Mouse (Mus musculus): ENCODE data around the gene Ckb. TPM values are rescaled to one million over a fixed set of nuclear protein-coding genes. Genes with fewer than 3 reads are reported as not detected.
"Not testable (repeated sequence)": the region's sequence is repeated elsewhere in the genome, so short reads cannot be mapped to it uniquely, and the experiment has no call there.

The Ckb gene
- polyA plus RNA-seq (2016; fragmentation: Nextera tagmentation; extraction: Ambion mirVana), result 2,059 and 2,773 TPM in 2 replicates

GRCm38 (mm10) chr12:111672176-111672575 lies at the start of gene Ckb:
Gene Ckb, minus strand, starts transcription at chr12:111672338.
- H3K4me1 ChIP-seq (replicated peaks), result peaks cover 68% of the 10 kb centered on the region
- under 1% methylated on average over 31 of the region's 31 CpGs for WGBS
- H3K27me3 ChIP-seq (ENCODE audit: insufficient read depth, poor library complexity, severe bottlenecking), result peaks cover 68% of the 10 kb centered on the region

GRCm38 (mm10) chr12:111720222-111720621 lies 48.1 kb upstream of the Ckb start:
- no peak for DNase-seq (ENCODE audit: low spot score)
- Histone ChIP-seq H3K4me1 (replicated peaks) (peaks cover 28% of the 10 kb centered on the region), H3K36me3 (peaks cover 38% of the 10 kb centered on the region), H3K27me3 (ENCODE audit: insufficient read depth, poor library complexity, severe bottlenecking) (no peaks in the 10 kb centered on the region), H3K9me3 (0 out of 2 replicates have a peak, but pooled peaks cover 3% of the 10 kb centered on the region), H3K4me3 (no peak overlapping the region), H3K27ac (no peak overlapping the region)
- WGBS, result 82% methylated on average over 4 of the region's 4 CpGs

More at GRCm38 (mm10) chr12:111672176-111672575, at the start of gene Ckb:
- peak; percentile 90 for DNase-seq (ENCODE audit: low spot score)
- Histone ChIP-seq H3K9me3 (no peaks in the 10 kb centered on the region), H3K4me3 (peak within 1 kb of the TSS; percentile 90), H3K27ac (peak within 1 kb of the TSS; percentile 95), H3K36me3 (peaks cover 42% of the 10 kb centered on the region)

- H3K4me3 ChIP-seq, result no peak overlapping the region
- 31% methylated on average over 8 of the region's 8 CpGs for WGBS
Observed at GRCm38 (mm10) chr12:111718656-111719055, 46.5 kb upstream of the Ckb start.

GRCm38 (mm10) chr12:111716505-111716904 lies 44.4 kb upstream of the Ckb start:
- 97% methylated on average over 7 of the region's 7 CpGs for WGBS
- DNase-seq (ENCODE audit: low spot score), result no peak
- Histone ChIP-seq H3K4me1 (replicated peaks) (peaks cover 38% of the 10 kb centered on the region), H3K27me3 (ENCODE audit: insufficient read depth, poor library complexity, severe bottlenecking) (no peaks in the 10 kb centered on the region), H3K36me3 (peaks cover 21% of the 10 kb centered on the region), H3K9me3 (0 out of 2 replicates have a peak, but pooled peaks cover 3% of the 10 kb centered on the region), H3K4me3 (no peak overlapping the region), H3K27ac (no peak overlapping the region)

More at GRCm38 (mm10) chr12:111718656-111719055, 46.5 kb upstream of the Ckb start:
- Histone ChIP-seq H3K27ac (peak overlapping the region; percentile 75), H3K27me3 (ENCODE audit: insufficient read depth, poor library complexity, severe bottlenecking) (no peaks in the 10 kb centered on the region), H3K4me1 (replicated peaks) (peaks cover 30% of the 10 kb centered on the region), H3K9me3 (0 out of 2 replicates have a peak, but pooled peaks cover 3% of the 10 kb centered on the region), H3K36me3 (peaks cover 29% of the 10 kb centered on the region)
- no peak for DNase-seq (ENCODE audit: low spot score)

GRCm38 (mm10) chr12:111713880-111714279 lies 41.7 kb upstream of the Ckb start:
- peak overlapping the region; percentile 96 for H3K27ac ChIP-seq
- H3K27me3 ChIP-seq (ENCODE audit: insufficient read depth, poor library complexity, severe bottlenecking); H3K9me3 ChIP-seq; DNase-seq (ENCODE audit: low spot score): not testable (repeated sequence)
- WGBS, result 82% methylated on average over 6 of the region's 6 CpGs
- peaks cover 36% of the 10 kb centered on the region for H3K4me1 ChIP-seq (replicated peaks)
- H3K4me3 ChIP-seq, result peak overlapping the region; percentile 99
- peaks cover 47% of the 10 kb centered on the region for H3K36me3 ChIP-seq

GRCm38 (mm10) chr12:111713004-111713651 lies 41.0 kb upstream of the Ckb start, which contains the start of the genes Bag5 and Apopt1:
Gene Bag5, minus strand, starts transcription at chr12:111713257.
Gene Apopt1, plus strand, starts transcription at chr12:111713261.
- H3K9me3 ChIP-seq, result 0 out of 2 replicates have a peak, but pooled peaks cover 3% of the 10 kb centered on the region
- peaks cover 29% of the 10 kb centered on the region for H3K4me1 ChIP-seq (replicated peaks)
- peak within 1 kb of the TSS; percentile 96 for H3K27ac ChIP-seq
- WGBS, result under 1% methylated on average over 86 of the region's 86 CpGs
- peak; percentile 92 for DNase-seq (ENCODE audit: low spot score)
- no peaks in the 10 kb centered on the region for H3K27me3 ChIP-seq (ENCODE audit: insufficient read depth, poor library complexity, severe bottlenecking)
- peak within 1 kb of the TSS; percentile 99 for H3K4me3 ChIP-seq
- peaks cover 55% of the 10 kb centered on the region for H3K36me3 ChIP-seq

GRCm38 (mm10) chr12:111712476-111712875 lies 40.3 kb upstream of the Ckb start:
- peak; percentile 46 for DNase-seq (ENCODE audit: low spot score)
- peaks cover 61% of the 10 kb centered on the region for H3K36me3 ChIP-seq
- H3K27ac ChIP-seq, result peak overlapping the region; percentile 96
- WGBS, result under 1% methylated on average over 33 of the region's 33 CpGs
- H3K4me1 ChIP-seq (replicated peaks), result peaks cover 27% of the 10 kb centered on the region
- 0 out of 2 replicates have a peak, but pooled peaks cover 3% of the 10 kb centered on the region for H3K9me3 ChIP-seq
- peak overlapping the region; percentile 99 for H3K4me3 ChIP-seq
- H3K27me3 ChIP-seq (ENCODE audit: insufficient read depth, poor library complexity, severe bottlenecking), result no peaks in the 10 kb centered on the region

GRCm38 (mm10) chr12:111710091-111710490 lies 38.0 kb upstream of the Ckb start:
- H3K36me3 ChIP-seq, result peaks cover 61% of the 10 kb centered on the region
- 95% methylated on average over 10 of the region's 10 CpGs for WGBS
- no peak for DNase-seq (ENCODE audit: low spot score)
- no peak overlapping the region for H3K27ac ChIP-seq
- H3K9me3 ChIP-seq, result no peaks in the 10 kb centered on the region
- H3K27me3 ChIP-seq (ENCODE audit: insufficient read depth, poor library complexity, severe bottlenecking), result no peaks in the 10 kb centered on the region
- no peak overlapping the region for H3K4me3 ChIP-seq
- peaks cover 33% of the 10 kb centered on the region for H3K4me1 ChIP-seq (replicated peaks)

- Histone ChIP-seq H3K36me3 (peaks cover 56% of the 10 kb centered on the region), H3K4me3 (no peak overlapping the region), H3K4me1 (replicated peaks) (peaks cover 28% of the 10 kb centered on the region), H3K9me3 (no peaks in the 10 kb centered on the region), H3K27me3 (ENCODE audit: insufficient read depth, poor library complexity, severe bottlenecking) (no peaks in the 10 kb centered on the region), H3K27ac (no peak overlapping the region)
- 91% methylated on average over 4 of the region's 4 CpGs for WGBS
- no peak for DNase-seq (ENCODE audit: low spot score)
Observed at GRCm38 (mm10) chr12:111708181-111708580, 36.0 kb upstream of the Ckb start.

DNA sequence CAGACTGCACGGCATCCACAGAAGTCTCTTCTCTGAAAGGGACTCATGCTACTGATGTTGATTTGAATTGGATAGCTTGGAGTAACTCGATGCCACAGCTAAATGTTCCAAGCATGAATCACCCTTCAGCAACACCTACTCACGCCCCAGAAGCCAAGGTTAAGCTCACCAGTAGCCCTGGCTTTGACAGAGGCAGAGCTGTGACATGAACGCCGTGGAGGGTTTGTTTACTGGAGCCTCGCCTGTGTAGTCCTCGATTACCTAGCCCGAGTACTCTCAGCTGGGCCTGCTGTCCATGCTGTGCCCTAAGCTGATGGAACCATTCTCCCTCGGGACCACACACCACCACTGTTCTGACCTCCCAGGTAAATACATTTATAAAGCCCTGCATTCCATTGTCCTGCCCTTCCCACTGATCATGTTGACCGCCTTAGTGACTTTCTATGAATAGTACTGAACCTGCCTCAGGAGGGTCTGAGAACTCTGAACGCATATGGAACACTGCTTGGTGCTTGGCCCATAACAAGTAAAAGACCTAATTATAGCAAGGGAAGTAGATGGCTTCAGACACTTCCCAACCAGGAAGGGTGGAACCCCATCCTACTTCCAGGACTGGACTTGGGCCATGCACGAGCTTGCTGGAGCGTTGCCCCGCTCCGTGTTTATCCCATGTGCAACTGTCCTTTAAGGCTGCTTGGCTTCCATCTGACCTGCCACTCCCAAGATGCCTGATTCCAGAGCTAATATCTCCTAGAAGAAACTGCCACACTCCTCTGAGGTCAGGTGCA lies 33.2 kb upstream of the Ckb start:
- Histone ChIP-seq H3K9me3 (no peaks in the 10 kb centered on the region), H3K27ac (peak overlapping the region; percentile 4; the same call in 1 of the 2 replicates), H3K4me1 (replicated peaks) (peaks cover 22% of the 10 kb centered on the region), H3K4me3 (no peak overlapping the region), H3K36me3 (peaks cover 43% of the 10 kb centered on the region), H3K27me3 (ENCODE audit: insufficient read depth, poor library complexity, severe bottlenecking) (no peaks in the 10 kb centered on the region)
- WGBS, result 78% methylated on average over 15 of the region's 15 CpGs
- no peak for DNase-seq (ENCODE audit: low spot score)

DNA sequence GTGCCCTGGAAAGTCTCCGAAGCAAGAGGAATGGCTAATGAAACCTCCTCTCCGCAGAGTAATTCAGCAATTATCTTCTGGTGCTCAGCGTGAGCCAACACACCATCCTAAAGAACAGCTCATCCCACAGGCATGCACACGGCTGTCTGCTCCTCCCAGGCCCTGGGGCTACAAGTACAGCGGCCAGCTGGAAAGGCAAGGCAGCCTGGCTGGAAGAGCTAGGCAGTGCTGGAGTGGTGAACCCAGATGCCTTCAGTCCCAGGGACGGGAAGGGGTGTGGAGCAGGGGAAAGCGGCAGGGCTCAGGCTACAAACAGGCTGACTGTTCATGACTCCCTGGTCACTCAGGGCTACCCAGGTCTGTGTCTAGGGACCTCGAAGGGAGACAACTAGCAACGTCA lies 32.5 kb upstream of the Ckb start:
- Histone ChIP-seq H3K4me1 (replicated peaks) (peaks cover 30% of the 10 kb centered on the region), H3K27ac (0 out of 2 replicates have a peak overlapping the region, but pooled peaks have one; percentile 23), H3K27me3 (ENCODE audit: insufficient read depth, poor library complexity, severe bottlenecking) (no peaks in the 10 kb centered on the region), H3K36me3 (peaks cover 36% of the 10 kb centered on the region), H3K4me3 (no peak overlapping the region), H3K9me3 (no peaks in the 10 kb centered on the region)
- 63% methylated on average over 9 of the region's 9 CpGs for WGBS
- DNase-seq (ENCODE audit: low spot score), result no peak

DNA sequence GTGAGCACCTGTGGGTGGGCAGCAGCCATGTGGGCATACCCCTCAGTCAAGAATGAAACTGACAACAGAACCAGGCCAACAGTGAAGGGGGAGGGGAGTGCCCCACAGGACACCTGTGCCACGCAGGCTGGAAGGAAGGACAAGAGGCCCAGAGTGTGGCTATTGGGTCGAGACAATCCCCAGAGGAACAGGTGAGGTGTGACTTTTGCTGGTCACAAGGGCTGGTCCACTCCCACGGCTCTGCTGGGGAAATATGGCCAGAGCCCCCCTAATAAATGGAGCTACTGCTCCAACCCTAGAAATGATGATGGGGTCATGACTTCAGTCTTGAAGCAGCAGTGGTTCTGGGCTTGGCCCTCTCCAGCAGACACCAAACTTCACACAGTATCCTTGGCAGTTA lies 31.2 kb upstream of the Ckb start:
- Histone ChIP-seq H3K4me1 (replicated peaks) (peaks cover 36% of the 10 kb centered on the region), H3K27me3 (ENCODE audit: insufficient read depth, poor library complexity, severe bottlenecking) (no peaks in the 10 kb centered on the region), H3K27ac (no peak overlapping the region), H3K9me3 (no peaks in the 10 kb centered on the region), H3K4me3 (no peak overlapping the region), H3K36me3 (peaks cover 23% of the 10 kb centered on the region)
- 91% methylated on average over 3 of the region's 3 CpGs for WGBS
- DNase-seq (ENCODE audit: low spot score), result no peak
